Mouse (Mus musculus) neural tube, embryonic 11.5 days (tissue): ENCODE data around the gene Hsd11b2. TPM values are rescaled to one million over a fixed set of nuclear protein-coding genes. Genes with fewer than 3 reads are reported as not detected.
A peak's percentile ranks its signal among the peaks of the same experiment; 100 is the strongest.

Source experiments
- ATAC-seq: fragments of 200-750 bp; cut with Nextera tagmentation; 2 replicates; pipeline ENCODE4 v1.8.0; 2017; ENCODE audit warnings: moderate number of reproducible peaks, mild to moderate bottlenecking, moderate TSS enrichment, moderate library complexity; ENCODE audit not compliant: insufficient read depth, low FRiP score, low TSS enrichment
- DNase-seq: peaks from one replicate; pipeline ENCODE4 v3.0.0-alpha.2; 2015; ENCODE audit warnings: low spot score
- H3K27ac ChIP-seq: fragments of 300-500 bp; sonication (generic); 2 replicates; pipeline ENCODE4 v1.5.1; 2014; ENCODE audit warnings: low read depth, mild to moderate bottlenecking, low read length
- H3K27me3 ChIP-seq: fragments of 300-500 bp; sonication (generic); 2 replicates; pipeline ENCODE4 v1.6.1; 2014; ENCODE audit warnings: mild to moderate bottlenecking, low read length, mixed read lengths; ENCODE audit not compliant: control insufficient read depth, insufficient read depth
- H3K36me3 ChIP-seq: fragments of 300-500 bp; sonication (generic); 2 replicates; pipeline ENCODE4 v1.6.1; 2014; ENCODE audit warnings: mild to moderate bottlenecking, low read length, moderate library complexity, mixed read lengths; ENCODE audit not compliant: control insufficient read depth, insufficient read depth
- H3K4me1 ChIP-seq: fragments of 300-500 bp; sonication (generic); 2 replicates; pipeline ENCODE4 v1.6.1; 2014; ENCODE audit warnings: low read length, mixed read lengths; ENCODE audit not compliant: control insufficient read depth, insufficient read depth
- H3K4me2 ChIP-seq: fragments of 300-500 bp; sonication (generic); 2 replicates; pipeline ENCODE4 v1.6.1; 2014; ENCODE audit warnings: low read depth, mild to moderate bottlenecking, moderate library complexity
- H3K4me3 ChIP-seq: fragments of 300-500 bp; sonication (generic); 2 replicates; pipeline ENCODE4 v1.5.1; 2014; ENCODE audit warnings: low read depth, low read length
- H3K9ac ChIP-seq: fragments of 300-500 bp; sonication (generic); 2 replicates; pipeline ENCODE4 v1.6.1; 2014; ENCODE audit warnings: mild to moderate bottlenecking, low read length
- H3K9me3 ChIP-seq: fragments of 300-500 bp; sonication (generic); 2 replicates; pipeline ENCODE4 v1.6.1; 2016; ENCODE audit warnings: low read length; ENCODE audit not compliant: control insufficient read depth
- WGBS: fragments of 180-500 bp; shearing (Covaris S2); extraction: QIAGEN DNeasy Blood & Tissue Kit; methylation state at CpG from one replicate; pipeline ENCODE4 v1.1.7; 2014; 5-methylcytosine and 5-hydroxymethylcytosine counted together
- polyA plus RNA-seq: library from polyadenylated mRNA; unstranded; fragments of >200 nt; fragmentation: Nextera tagmentation; extraction: Ambion mirVana; gene quantifications from 2 replicates; pipeline ENCODE4 v1.2.1, GENCODE M21; 2014

Hsd11b2 gene
- polyA plus RNA-seq, 1 experiment from 2014 or later = 22.5 TPM

DNA sequence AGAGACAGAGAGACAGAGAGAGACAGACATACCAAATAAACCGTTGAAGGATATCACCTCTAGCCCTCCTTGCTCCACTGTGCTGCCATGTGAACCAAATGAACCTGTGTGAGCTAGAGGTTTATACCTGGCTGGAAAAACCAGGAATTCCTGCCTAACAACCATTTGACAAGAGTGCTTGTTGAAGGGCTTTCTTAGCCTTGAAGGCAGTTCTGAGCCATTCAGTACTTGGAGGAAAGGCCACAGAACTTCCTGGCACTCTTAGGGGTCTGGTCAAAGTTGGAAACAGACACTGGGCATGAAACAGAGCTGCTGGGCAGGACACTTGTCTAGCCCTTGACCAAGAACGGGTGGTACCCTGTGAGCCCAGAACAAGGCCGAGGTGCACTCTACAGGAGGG, 24.0 kb upstream of the Hsd11b2 start:
- no peaks in the 10 kb centered on the region for H3K27me3 ChIP-seq
- no peaks in the 10 kb centered on the region for H3K36me3 ChIP-seq
- peaks cover 7% of the 10 kb centered on the region for H3K4me1 ChIP-seq
- no peaks in the 10 kb centered on the region for H3K9me3 ChIP-seq
- no peak overlapping the region for H3K4me3 ChIP-seq
- no peak overlapping the region for H3K27ac ChIP-seq
- ATAC-seq = no peak
- H3K4me2 ChIP-seq = no peak overlapping the region
- WGBS = 78% methylated on average over 3 of the region's 3 CpGs
- no peak overlapping the region for H3K9ac ChIP-seq
- DNase-seq = no peak

DNA sequence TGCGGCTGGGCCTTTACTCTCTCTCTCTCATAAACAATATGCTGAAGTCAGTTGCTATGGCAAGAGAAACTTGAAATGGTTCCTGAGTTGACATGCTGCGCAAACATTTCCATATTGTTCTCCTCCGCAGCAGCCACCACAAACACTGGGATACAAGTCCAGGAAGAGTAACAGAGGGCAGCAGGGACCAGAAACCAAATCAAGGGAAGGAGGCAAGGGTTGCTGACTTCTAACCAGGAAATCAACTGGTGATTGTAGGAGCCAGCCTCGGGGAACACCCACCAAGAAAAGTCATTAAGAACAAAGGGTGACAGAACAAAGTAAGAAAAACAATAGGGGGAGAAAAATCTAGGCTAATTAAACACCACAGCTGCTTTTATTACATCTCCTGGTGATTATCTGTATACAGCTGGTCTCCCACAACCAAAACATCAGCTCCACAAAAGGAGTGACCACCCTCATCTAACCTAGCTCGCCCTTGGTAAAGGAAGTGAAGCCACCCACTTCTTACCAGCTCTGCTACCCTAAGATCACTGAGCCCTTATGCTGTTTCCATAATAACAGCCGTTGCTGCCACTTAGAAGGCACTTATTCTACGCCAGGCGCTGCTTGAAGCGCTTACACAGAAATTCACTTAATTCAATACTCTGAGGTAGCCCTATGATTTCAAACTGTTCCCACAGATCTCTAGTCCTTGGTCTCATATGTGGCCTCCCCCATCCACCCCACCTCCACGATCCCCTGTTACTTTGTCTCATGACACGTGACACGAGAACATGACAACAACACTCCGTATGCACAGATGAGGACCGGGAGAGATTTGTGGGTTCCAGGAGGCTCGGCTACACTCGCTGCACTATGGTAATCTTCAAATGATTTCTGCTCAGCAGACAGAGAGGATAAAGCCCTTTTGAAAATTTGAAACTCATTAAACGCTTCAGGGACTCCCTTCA, 22.9 kb upstream of the Hsd11b2 start:
- no peaks in the 10 kb centered on the region for H3K9me3 ChIP-seq
- peaks cover 7% of the 10 kb centered on the region for H3K4me1 ChIP-seq
- H3K27ac ChIP-seq = no peak overlapping the region
- WGBS = 23% methylated on average over 17 of the region's 17 CpGs
- no peak; the same call in 1 of the 2 replicates for ATAC-seq
- peak overlapping the region; percentile 91 for H3K4me2 ChIP-seq
- no peak for DNase-seq
- H3K27me3 ChIP-seq = no peaks in the 10 kb centered on the region
- H3K36me3 ChIP-seq = no peaks in the 10 kb centered on the region
- peak overlapping the region; percentile 77 for H3K4me3 ChIP-seq
- H3K9ac ChIP-seq = peak overlapping the region; percentile 87; the same call in 1 of the 2 replicates

DNA sequence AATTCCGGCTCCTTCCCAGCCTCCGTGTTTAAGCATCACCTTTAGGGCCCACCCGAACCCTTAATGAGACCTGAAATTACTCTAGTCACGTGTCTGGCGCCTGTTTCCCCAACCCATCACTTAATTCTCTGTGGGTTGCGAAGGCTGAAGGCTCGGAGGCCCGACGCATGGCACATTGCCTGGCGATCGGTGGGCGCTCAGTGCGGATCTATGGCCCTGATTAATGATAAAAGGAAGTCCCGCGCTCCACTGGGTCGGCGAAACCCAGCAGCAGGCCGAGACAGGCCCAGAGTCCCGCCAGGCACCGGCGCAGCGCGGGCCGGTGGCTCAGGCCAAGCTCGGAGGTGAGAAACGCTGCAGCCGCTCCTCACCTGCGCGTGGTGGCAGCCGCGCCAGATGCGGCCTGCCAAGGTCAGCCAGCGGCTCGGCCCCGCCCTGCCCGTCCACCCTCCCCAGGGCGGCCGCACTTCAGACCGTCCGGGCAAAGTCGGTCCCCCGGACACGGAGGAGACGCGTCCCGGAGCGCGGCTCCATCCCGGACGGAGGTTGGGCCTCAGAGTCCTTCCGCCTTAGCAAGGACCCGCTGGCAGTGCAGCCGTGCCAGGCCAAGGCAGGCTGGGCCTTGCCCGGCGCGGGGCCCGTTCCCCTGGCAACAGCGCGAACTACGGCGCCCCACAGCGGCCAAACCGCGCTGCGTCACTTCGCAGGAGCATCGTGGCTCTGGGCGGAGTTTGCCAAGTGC, 21.9 kb upstream of the Hsd11b2 start, which contains the start of gene Zdhhc1:
TSS of gene Zdhhc1 (minus strand) at position 464 of the 742 bp plus-strand sequence.
- H3K9me3 ChIP-seq = no peaks in the 10 kb centered on the region
- H3K27me3 ChIP-seq = no peaks in the 10 kb centered on the region
- under 1% methylated on average over 65 of the region's 68 CpGs for WGBS
- peak within 1 kb of the TSS; percentile 77 for H3K4me3 ChIP-seq
- H3K4me2 ChIP-seq = peak within 1 kb of the TSS; percentile 91
- peak within 1 kb of the TSS; percentile 87 for H3K9ac ChIP-seq
- H3K27ac ChIP-seq = no peak within 1 kb of the TSS
- H3K4me1 ChIP-seq = peaks cover 7% of the 10 kb centered on the region
- ATAC-seq (peak; percentile 90), DNase-seq (peak; percentile 92)
- no peaks in the 10 kb centered on the region for H3K36me3 ChIP-seq

DNA sequence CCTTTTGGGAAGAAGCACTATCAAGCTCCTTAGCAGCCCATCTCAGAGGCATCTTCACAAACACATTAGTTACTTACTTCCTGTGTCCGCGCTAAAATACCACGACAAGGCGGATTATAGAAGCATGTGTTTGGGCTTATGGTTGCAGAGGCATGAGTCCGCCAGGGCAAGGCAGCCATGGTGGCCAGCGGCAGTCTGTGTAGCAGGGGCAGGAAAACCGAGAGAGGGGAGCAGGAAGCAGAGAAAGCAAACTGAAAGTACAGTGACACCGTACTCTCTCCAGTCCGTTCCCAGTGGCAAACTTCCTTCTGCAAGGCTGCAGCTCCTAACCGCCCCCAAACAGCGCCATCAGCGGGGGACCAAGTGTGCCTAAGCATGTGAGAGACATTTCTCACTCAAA, 18.8 kb upstream of the Hsd11b2 start:
- ATAC-seq = no peak
- H3K4me1 ChIP-seq = peaks cover 7% of the 10 kb centered on the region
- H3K4me2 ChIP-seq = no peak overlapping the region
- 70% methylated on average over 12 of the region's 12 CpGs for WGBS
- H3K9ac ChIP-seq = no peak overlapping the region
- H3K27ac ChIP-seq = no peak overlapping the region
- H3K4me3 ChIP-seq = no peak overlapping the region
- no peaks in the 10 kb centered on the region for H3K9me3 ChIP-seq
- no peaks in the 10 kb centered on the region for H3K36me3 ChIP-seq
- no peak for DNase-seq
- no peaks in the 10 kb centered on the region for H3K27me3 ChIP-seq

DNA sequence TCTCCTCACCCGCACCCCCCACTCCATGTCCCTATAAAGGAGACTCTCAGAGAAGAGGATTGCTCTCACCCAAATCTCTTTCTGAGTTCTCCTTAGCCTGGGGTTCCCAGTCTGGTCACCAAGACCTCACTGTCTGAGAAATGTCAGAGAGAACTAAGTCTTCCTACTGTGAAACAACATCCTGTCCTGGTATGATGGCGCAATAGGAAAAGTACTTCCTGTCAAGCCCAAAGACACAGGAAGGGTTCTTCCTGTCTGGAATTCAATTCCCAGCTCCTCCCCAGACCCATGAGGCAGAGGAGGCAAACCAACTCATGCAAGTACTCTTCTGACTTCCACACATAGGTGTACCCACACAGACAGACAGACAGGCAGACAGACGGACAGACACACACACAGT, 13.9 kb upstream of the Hsd11b2 start:
- Histone ChIP-seq H3K27ac (no peak overlapping the region), H3K4me1 (no peaks in the 10 kb centered on the region), H3K27me3 (no peaks in the 10 kb centered on the region), H3K36me3 (no peaks in the 10 kb centered on the region), H3K4me2 (no peak overlapping the region), H3K4me3 (no peak overlapping the region), H3K9me3 (no peaks in the 10 kb centered on the region), H3K9ac (no peak overlapping the region)
- 85% methylated on average over 3 of the region's 3 CpGs for WGBS
- no peak for ATAC-seq
- no peak for DNase-seq

DNA sequence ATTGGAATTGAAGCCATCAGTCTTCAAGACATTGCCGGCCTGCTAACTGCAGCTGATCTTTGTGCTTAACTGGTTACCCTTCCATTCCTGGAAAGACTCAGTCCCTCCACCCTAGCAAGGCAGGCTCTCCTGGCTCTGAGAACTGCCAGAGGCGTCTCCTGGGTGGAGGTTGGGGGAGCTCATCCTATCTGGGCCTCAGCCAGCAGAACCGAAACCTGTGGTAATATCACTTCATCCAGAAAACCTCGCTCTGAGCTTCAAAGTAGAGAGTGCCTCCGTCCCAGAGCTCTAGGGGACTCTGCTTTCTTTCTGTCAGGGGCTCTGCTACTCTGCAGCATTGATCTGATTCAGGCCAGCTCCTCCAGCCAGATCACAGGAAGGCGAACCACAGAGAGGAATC, 11.6 kb upstream of the Hsd11b2 start:
- no peak overlapping the region for H3K9ac ChIP-seq
- no peaks in the 10 kb centered on the region for H3K36me3 ChIP-seq
- ATAC-seq (no peak), DNase-seq (no peak)
- H3K4me1 ChIP-seq = no peaks in the 10 kb centered on the region
- H3K4me2 ChIP-seq = no peak overlapping the region
- no peaks in the 10 kb centered on the region for H3K27me3 ChIP-seq
- 80% methylated on average over 6 of the region's 6 CpGs for WGBS
- H3K27ac ChIP-seq = no peak overlapping the region
- no peaks in the 10 kb centered on the region for H3K9me3 ChIP-seq
- no peak overlapping the region for H3K4me3 ChIP-seq

DNA sequence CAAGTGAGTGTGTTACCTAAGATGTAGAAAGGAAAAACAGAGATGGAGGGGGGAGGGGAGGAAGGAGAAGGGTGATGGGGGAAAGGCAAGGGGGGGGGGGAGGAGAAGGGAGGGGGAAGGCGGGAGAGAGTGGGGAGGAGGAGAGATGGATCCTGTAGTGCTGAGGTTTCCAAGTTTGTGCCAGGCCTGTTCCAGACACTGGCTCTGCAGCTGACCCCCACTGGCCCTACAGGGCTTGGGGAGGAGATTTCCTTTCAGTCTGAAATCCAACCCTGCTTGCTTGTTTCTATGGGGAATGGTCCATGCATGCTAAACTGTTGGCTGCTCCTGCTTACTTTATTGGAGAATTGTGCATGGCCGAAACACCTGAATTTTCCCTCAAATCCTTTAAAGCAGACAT, 9.8 kb upstream of the Hsd11b2 start:
- Histone ChIP-seq H3K4me3 (no peak overlapping the region), H3K9me3 (no peaks in the 10 kb centered on the region), H3K4me1 (no peaks in the 10 kb centered on the region), H3K27ac (no peak overlapping the region), H3K4me2 (no peak overlapping the region), H3K9ac (no peak overlapping the region), H3K36me3 (no peaks in the 10 kb centered on the region), H3K27me3 (no peaks in the 10 kb centered on the region)
- no peak for ATAC-seq
- WGBS = 57% methylated on average over 2 of the region's 2 CpGs
- DNase-seq = no peak

DNA sequence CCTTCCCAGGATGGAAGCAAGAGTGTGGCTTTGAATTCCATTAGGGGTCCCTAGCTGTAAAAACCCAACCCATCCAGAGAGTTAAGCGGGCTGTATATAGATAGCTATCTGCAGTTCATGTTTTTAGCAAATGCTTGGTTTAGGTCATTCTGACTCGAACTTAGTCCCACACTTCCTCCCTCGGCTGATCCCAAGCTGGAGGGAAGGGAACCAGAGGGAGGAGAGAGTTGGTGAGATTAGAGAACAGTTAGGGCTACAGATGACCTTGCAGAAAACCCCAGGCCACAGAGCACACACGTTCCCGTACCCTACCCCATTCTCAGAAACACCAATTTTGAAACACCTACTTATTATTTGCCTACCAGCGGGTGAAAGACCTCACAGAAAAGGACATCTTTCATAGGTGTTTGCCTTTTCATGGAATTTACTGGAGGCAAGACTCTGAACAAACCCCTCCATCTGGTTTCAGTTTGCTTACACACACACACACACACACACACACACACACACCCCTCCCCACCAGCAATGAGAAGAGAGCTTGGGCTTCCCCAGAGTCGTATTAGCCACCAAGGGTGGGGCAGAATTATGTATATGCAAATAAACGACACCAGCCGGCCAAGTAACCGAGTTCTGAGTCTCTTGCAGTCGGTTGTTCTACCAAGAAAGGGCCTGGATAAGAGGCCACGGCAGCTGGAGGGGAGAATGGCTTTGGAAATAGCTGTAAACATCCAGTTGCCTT, 8.4 kb upstream of the Hsd11b2 start:
- H3K27me3 ChIP-seq = no peaks in the 10 kb centered on the region
- H3K9ac ChIP-seq = no peak overlapping the region
- no peaks in the 10 kb centered on the region for H3K4me1 ChIP-seq
- H3K9me3 ChIP-seq = no peaks in the 10 kb centered on the region
- H3K36me3 ChIP-seq = no peaks in the 10 kb centered on the region
- no peak overlapping the region for H3K4me3 ChIP-seq
- no peak overlapping the region for H3K4me2 ChIP-seq
- ATAC-seq (no peak), DNase-seq (no peak)
- H3K27ac ChIP-seq = no peak overlapping the region
- WGBS = 52% methylated on average over 12 of the region's 12 CpGs
